Mouse (Mus musculus) cerebellum, adult (tissue): ENCODE results near the gene Paqr4.
A peak's percentile ranks its signal among the peaks of the same experiment; 100 is the strongest.

Source experiments
- ATAC-seq: cut with Nextera tagmentation; 2 replicates; pipeline ENCODE4 v1.9.2; 2017; ENCODE audit warnings: mild to moderate bottlenecking, moderate library complexity, mixed read lengths; ENCODE audit not compliant: insufficient number of reproducible peaks, low FRiP score, low TSS enrichment

The Paqr4 gene

DNA sequence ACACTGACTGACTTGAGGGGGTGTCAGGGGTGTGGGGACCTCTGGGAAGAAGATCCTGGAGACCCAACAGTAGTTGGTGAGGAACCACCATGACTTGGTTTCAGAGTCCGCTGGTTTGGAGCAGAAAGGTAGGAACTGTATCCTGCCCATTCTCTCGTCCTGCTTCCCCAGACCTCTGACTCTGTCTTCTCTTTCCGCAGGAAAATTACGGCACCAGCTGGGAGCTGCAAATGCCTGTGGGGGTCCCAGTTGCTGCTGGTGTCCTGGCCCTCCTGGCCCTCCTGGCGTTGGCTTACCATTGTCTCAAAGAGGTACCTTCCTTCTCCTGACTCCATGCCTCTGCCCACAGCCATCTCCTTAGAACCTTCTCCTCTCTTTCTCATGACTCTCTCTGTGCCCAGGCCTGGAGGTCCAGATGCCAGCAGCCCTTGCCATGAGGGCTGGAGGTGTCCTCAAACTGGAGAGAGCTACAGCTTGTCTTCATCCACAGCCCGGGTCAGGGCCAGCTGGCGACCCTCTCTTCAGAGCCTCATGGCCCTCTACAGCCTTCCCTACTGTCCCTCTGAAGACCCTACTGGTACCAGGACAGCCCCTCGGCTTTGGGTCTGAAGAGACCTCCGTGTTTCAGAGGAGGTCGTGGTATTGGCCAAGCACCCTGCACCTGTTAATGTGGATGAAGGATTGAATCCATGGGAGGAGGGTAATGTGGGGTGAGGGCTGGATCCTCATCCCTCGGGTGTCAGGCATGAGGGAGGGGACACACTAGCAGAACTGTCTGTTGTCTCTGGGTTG lies 8.9 kb upstream of the Paqr4 start:
- ATAC-seq: no peak

DNA sequence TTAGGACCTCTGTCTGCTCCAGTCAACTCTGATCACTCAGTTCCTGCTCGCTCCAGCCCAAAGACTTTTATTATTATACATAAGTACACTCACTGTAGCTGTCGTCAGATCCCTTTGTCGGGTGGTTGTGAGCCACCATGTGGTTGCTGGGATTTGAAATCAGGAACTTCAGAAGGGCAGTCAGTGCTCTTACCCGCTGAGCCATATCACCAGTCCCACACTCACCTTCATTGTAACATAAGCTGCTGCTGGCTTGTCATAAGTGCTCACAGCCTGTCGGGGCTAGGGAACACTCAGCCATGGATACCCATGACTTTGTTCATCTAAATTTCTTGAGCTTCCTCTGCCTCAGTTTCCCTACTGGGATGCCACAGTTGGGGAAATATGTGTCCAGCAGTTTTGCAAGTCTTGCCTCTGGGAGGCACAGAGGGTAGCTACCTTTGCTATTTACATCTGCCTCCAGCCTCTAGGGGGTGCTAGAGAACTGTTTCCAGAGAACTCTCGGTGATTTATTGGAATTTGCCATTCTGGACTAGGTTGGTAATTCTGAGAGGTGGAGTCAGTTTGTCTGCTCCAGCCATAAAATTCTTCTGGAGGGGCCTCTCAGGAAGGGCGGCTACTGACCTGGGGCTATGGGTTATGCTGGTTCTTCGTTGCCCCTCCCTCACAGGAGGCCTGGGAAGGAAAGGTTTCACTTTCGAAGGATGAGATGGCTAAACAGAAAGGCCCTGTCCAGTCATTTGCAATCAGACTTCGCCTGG lies 8.1 kb upstream of the Paqr4 start:
- ATAC-seq: no peak; the same call in 1 of the 2 replicates

DNA sequence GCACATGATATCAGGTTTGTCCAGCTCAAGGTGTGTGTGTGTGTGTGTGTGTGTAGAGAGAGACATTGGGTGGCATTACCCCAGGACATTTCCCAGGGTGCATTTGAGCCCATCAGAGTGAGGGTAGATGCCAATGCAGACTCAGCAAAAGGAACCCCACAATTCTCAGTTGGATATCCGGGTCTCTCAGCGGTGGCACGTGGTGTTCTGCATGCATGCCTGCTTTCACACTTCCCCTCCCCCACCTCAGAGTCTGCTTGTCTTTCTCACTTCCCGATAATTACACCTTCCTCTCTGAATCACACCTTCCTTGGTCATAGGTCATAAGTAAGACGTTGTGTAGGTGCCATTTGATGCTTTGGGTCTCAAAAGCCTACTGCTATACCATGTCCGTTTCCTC lies 7.4 kb upstream of the Paqr4 start:
- ATAC-seq: no peak

DNA sequence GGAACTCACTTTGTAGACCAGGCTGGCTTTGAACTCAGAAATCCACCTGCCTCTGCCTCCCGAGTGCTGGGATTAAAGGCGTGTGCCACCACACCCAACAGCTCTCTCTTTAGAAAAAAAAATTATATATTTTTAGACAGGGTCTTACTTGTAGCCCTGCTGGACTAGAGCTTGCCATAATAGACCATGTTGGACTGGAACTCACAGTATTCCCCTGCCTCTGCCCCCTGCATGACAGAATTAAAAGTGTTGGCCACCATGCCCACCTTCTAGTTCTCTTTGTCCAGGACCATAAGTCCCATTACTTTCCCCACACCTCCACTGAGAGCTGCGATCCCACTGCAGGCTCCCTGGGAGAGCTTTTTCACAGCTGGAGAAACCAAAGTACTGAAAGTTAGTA lies 6.8 kb upstream of the Paqr4 start:
- no peak for ATAC-seq

DNA sequence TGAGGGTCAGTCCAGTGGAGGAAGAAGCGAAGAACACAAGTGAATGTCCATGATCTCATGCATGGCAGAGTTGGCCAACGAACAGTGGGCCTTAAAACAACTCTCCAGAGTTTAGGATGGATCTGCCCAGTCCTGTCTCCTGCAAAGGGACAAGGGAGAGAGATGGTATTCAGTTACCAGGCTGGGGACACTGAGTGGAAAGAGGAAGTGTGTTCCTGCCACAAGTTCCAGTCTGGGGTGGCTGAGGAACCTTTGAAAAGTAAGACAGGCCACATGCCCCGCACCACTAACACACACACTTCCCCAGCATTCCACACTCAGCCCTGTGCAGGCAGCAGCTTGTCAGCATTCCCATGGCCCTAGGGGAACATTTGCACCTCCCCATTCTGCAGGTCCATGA lies 6.1 kb upstream of the Paqr4 start:
- ATAC-seq: no peak

DNA sequence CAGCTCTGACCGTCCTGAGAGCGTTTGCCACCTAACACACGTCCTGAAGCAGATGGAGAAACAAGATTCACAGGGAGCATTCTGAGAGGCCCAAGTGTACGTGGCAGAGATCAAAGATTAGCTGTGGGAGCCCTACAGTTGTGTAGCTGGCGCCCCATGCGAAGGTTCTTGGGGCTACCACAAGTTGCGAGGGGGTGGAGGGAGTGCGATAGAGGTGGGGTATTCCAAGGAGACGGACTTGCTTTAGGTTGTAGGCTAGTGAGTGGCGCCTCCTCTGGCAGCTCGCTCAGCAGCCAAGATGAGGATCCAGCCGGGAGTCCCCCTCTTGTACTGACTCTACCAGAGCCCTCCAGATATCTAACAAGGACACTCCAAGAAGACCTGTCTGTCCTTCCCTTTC lies 5.6 kb upstream of the Paqr4 start:
- ATAC-seq: no peak

DNA sequence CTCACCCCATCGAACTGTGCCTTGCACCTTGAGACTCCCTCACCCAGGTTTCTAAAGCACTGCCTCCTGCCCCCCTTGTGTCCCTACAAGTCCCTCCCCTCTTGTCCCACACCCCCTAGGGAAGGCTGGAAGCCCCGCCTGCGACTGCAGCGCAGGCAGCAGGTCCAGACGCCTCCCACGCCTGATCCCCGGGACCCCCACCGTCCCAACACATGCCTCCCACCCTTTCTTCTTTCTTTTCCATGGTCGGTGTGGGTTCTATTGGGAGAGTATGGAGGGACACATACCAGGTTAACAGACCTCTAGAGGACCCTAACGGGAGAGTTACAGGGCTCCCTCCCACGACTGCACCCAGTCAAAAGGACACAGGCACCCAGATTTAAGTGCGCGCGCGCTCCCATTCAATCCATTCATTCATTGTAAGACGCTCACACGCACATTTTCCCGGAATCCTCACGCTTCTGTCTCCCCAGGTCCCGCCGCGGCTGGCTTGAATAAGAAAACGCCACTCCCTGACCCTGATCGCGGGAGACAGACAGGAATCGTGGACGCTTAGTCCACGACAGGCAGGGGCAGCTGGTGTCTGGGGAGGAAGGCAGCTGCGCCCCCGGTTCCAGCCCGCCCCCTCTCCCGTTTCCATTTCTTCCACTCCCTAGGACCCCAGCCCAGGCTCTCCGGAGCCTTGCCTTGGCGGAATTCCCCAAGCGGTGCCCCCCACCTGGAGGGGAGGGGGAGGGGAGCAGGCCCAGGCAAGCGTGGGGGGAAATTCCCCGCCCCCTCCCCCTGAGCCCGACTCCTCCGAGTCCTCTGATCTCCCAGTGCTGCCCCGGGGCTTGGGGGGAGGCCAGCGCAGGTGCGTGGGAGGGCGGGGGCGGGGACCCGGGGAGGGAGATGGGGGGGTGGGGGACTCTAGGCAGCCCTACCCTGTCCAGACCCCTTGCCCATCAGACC lies 4.9 kb upstream of the Paqr4 start, which contains the start of gene Kremen2:
Gene Kremen2 (minus strand): TSS at position 533 of the 951 bp plus-strand sequence.
- ATAC-seq: no peak

DNA sequence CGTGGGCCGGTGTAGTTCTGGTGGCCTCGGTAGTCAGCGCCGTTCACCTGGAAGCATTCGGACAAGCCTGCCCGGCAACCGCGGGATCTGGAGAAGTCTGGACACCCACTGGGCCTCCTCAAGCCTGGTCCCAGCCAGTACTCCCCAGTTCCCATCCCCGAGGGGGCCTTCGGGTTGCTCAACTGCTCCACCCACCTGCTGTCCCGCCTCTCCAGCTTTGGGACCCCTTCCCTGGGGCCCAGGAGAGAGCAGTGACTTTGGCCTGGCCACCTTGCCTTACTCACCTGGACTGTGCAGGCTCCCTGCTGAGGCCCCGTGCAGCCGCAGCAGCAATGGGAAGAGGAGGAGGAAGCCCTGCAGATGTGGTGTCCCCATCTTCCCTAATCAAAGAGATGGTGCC lies 4.0 kb upstream of the Paqr4 start:
- ATAC-seq: no peak

DNA sequence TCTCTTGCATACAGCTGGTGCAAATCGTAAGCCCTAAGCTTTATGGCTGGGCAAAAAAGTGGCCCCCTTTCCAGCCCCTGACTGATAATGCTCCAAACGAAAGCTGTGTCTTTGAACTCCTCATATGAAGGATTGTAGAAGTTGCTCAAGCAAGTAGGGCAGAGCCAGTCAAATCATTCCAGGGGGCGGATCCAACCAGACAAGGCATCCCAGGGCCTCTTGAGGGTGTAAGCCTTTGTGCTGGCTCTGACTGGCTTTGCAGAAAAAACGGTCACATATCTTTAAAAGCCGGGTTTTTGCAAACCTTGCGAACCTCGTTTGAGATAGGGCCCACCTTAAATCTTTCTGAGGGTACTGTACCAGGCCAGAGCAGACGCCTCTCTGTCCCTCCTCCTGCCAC lies 3.4 kb upstream of the Paqr4 start:
- ATAC-seq: no peak

DNA sequence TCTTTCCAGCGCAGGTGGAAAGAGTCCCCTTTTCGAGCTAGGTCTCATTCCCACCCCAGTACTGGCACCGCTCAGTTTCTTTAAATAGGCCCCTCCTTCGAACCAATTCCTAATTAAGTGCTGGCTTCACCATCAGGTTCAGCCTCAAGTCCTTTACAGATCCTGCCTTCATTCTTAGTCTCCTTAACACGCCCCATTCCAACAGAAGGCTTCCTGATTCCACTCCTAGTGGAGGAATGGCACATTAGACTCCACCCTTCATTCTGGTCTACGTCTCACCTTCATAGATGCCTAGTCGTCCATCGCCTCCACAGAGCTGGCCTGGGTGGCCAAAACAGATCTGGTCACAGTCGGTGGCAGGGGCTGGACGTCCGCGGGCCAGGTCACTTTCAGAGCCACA lies 2.3 kb upstream of the Paqr4 start:
- ATAC-seq: no peak

DNA sequence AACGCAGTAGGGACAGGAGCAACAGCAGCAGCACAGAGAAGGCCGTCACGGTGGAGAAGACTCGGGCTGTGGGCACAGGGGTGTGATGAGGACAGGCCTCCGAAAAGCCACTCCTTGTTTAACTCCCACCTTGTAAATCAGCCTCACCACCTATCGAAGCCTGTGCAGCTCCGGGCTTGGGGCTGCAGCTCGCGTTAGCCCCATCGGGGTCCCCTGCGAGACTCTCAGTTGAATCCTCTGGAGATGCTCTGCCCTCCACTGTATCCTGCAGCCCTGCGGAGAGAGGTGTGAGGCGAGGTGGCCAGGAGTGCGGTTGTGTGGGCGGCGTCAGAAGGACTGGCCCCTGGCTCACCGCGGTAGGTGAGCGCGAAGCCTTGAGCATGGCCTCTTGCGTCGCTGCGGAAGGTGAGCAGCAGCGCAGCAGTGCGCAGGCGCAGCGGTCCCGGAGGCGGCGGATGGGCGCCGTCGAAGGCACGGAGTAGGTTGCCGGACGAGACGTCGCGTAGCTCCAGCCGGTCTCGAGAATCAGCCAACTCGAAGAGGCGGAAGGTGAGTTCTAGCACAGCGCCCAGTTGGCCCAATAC lies 1.6 kb upstream of the Paqr4 start:
- no peak for ATAC-seq

DNA sequence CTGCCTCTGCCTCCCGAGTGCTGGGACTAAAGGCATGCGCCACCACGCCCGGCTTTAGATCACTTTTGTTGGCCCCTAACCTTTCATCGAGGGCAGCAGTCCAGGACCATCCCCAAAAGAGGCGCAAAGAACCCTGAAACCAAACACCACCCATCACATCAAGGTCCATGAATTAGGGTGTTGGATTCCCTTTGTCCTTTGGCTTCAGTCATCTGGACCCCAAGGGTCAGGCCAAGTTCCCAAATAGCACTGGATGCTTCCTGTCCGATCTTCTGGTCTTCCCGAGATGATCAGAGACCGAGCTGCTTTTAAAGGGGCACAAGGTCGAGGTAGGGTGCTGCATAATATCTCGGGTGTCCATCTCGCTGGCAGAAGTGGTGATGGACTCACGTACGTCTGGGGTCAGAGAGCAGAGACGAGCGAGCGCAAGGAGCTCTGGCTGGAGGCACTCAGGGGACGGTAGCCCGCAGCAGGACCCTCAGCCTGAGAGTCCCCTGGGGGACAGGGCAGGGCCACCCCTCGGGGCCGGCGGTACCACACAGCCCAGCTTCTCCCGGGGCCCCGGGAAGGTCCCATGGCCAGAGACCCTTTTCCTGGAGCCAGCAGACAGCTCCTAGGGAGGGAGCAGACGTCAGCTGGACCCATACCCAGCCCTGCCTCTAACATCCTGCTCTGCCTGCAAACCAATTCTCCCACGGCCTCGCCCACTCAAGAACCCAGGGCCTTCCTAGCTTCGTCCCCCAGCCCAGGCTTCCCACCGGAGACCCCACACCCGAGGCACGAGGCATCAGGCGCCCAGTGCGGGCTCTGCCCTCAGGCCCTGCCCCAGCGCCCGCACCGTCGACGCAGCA lies 917 bp upstream of the Paqr4 start:
- no peak for ATAC-seq

DNA sequence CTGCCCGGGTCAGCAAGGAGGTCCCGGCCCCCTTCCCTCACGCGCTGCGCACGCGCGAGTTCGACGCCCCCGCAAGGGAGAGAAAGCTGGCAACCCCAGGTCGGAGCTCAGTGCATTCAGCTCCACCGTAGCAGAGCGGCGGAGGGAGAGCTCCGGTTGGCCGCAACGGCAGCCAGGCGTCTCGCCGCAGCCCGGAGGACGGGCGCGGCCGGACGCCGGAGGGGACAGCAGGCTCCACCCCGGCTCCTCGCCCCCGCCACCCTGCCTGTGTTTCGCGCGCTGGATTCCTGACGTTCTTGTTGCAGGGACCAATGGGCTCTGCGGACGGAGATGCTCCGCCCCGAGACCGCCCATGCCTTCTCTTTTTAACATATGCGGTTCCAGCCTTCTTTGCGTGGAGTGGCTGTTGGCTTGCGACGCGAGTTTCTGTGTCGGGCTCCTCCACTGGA lies 507 bp downstream of the Paqr4 start:
- peak; percentile 85 for ATAC-seq

DNA sequence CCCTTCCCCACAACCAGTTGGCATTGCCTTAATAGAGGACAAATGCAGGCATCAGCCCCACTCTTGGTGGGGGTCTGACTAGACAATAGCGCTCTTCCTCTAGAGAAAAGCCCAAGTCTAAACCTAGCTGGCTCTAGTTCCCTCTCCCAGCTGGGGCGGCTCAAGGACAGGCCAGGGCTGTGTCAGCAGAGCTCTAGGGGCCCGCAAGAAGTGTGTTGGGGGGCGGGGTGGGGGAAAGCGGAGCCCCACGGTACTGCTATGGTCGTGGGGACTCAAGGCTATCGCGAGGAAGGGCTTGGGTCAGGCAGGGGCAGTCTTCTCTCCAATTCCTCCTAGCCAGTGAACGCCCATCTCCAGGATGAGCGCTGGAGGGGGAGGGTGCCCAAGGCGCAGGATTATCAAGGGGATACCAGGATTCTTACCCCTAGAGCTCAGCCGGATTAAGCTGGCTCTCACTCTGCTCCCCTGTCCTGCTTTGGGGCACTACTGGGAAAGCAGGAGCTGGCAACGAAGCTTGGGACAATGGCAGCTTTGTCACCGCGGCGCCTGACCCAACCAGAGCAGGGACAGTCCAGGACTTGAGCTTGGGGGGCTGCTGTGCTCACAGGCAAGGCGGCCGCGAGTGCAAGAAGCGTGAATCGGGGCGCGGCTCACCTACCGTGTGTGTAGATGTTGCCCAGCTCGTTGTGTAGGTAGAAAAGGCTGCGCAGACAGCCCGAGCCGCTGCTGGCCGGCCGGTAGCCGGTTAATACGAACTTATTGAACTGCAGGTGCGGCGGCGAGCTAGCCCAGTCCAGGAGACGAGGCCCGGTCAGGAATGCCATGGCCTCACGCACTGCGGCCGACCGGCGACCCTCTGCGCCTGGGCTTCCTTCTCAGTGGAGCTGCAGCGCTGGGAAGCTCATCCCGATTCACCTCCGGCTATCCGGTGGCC lies 1.2 kb downstream of the Paqr4 start:
- ATAC-seq: no peak

DNA sequence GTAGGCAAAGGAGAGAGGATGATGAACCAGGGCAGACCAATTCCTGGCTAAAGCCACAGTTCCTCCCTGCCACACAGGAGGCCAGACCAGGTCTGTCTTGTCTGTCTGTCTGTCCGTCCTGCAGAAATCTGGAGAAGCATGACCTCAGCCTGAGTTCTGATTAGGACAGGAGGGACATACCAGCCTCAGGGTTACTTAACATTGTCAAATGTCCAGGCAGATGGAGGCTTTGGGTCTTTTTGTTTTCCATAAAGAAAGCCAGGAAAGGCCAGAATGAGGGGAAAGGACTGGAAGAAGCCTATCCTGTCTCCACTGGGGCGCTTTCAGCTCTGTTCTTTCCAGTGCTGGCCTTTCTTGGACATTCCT lies 1.8 kb downstream of the Paqr4 start:
- ATAC-seq: no peak

DNA sequence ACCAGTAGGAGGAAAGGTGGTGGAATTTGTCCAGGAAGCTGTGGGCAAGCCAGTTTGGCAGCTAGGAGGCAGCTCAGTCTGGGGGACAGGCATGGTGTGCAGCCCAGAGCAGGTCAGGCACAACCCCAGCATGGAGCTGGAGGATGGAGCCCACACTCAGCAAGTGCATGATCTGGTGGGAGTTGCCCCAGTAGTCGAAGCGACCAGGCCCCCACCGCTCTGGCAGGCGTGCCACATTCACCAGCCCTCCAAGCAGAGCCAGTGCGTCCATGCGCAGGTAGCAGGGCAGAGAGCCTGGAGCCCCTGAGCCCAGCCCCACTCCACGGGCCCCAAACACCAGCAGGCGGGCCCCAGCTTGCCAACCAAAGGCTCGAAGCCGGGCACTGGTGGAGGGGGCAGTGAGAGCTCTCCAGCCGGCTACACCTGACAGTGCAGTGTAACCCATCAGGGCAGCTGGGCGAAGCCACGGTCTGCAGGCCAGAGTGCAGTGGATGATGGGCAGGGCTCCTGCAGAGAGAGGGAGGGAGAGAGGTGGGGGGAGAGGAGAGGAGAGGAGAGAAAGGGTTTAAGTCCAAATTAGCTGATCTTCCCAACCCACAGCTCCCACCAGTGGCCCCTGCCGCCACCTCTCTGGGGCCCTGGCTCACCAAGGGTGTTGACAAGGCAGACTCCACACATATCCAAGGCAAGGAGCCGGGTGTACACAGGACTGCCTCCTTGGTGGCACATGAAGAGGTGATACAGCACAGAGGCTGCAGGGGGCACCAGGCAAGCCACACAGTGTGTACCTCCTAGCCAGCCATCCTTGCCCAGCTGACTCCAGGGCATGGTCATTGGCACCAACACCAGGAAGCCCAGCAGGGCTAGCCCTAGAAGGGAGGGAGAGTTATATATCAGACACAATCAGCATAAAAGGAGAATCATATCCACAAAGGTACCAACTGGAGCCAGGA lies 2.9 kb downstream of the Paqr4 start:
- no peak for ATAC-seq

DNA sequence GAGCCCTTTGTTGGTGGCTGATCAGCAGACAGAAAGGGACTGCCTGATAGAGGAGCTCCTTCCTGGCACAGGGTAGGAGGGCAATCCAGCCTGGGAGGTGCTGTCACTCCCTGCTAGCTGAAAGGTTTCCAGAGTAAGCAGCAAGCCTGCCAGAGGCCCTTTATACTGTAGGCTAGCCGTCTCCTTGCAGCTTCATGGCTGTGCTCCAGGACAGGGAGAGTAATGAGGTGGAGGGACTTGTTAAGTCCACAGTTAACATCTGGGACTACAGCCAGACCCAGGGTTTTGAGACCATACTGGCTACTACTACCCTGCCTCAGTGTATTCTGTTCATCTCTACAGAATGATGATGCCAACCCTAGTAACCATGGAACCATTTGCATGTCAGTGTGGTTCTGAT lies 6.3 kb downstream of the Paqr4 start:
- no peak for ATAC-seq
